Mouse (Mus musculus) CH12.LX (cell line): ENCODE data around the gene Hnrnpul1. TPM values are rescaled to one million over a fixed set of nuclear protein-coding genes. Genes with fewer than 3 reads are reported as not detected.

Source experiments
- DNase-seq: peaks from one replicate; pipeline ENCODE4 v3.0.0-alpha.2; 2013; ENCODE audit errors: extremely low read depth
- H3K27ac ChIP-seq: 2 replicates; pipeline ENCODE4 v1.5.1; 2012; ENCODE audit warnings: low read depth, mild to moderate bottlenecking, control low read depth, moderate library complexity; ENCODE audit not compliant: insufficient read depth
- H3K27me3 ChIP-seq: replicated peaks from 2 replicates; pipeline ENCODE3; 2012; ENCODE audit warnings: inconsistent platforms
- H3K36me3 ChIP-seq, 2 experiments: replicated peaks in 1 of 2; 2 replicates each; pipeline versions ENCODE3 to v1.6.1; 2012; ENCODE audit warnings: inconsistent platforms in 1 of 2, low read length in 1 of 2, mild to moderate bottlenecking in 1 of 2, mixed read lengths in 1 of 2, moderate library complexity in 1 of 2; ENCODE audit not compliant: control insufficient read depth in 1 of 2, insufficient read depth in 1 of 2
- H3K4me1 ChIP-seq, 2 experiments: 2 replicates each; pipeline ENCODE4 v1.6.1; 2012; ENCODE audit warnings: inconsistent platforms in 1 of 2, moderate library complexity in 1 of 2; ENCODE audit not compliant: insufficient read depth in 2 of 2, control insufficient read depth in 1 of 2
- H3K4me2 ChIP-seq: 2 replicates; pipeline ENCODE4 v1.6.1; 2012; ENCODE audit warnings: low read depth, mild to moderate bottlenecking, control low read depth; ENCODE audit not compliant: poor library complexity, insufficient read depth, severe bottlenecking
- H3K4me3 ChIP-seq, 3 experiments: fragments of 150-350 bp in 1 of 3; sonication (generic) in 1 of 3; replicated peaks in 1 of 3; 2 replicates each; pipeline versions ENCODE3 to v1.5.1; 2011 to 2012; ENCODE audit warnings: low read depth in 2 of 3, low read length in 2 of 3, mild to moderate bottlenecking in 2 of 3, moderate library complexity in 2 of 3, control low read depth in 1 of 3, improper control_type of control experiment in 1 of 3, inconsistent platforms in 1 of 3, mixed read lengths in 1 of 3; ENCODE audit not compliant: poor library complexity in 1 of 3
- H3K79me2 ChIP-seq: replicated peaks from 2 replicates; pipeline ENCODE4 v1.6.1; 2012; ENCODE audit warnings: mild to moderate bottlenecking, moderate library complexity; ENCODE audit not compliant: control insufficient read depth, poor library complexity, insufficient read depth, severe bottlenecking; ENCODE audit errors: extremely low read depth
- H3K9ac ChIP-seq: 2 replicates; pipeline ENCODE4 v1.6.1; 2012; ENCODE audit warnings: low read depth, mild to moderate bottlenecking, control low read depth, moderate library complexity; ENCODE audit not compliant: insufficient read depth
- H3K9me3 ChIP-seq: replicated peaks from 2 replicates; pipeline ENCODE3; 2012; ENCODE audit warnings: low read length, inconsistent platforms, mixed read lengths
- CTCF ChIP-seq, 2 experiments: IDR thresholded peaks in 1 of 2; conservative IDR thresholded peaks in 1 of 2; 2 replicates each; pipeline ENCODE4 v1.5.1; 2011 to 2012; ENCODE audit warnings: low read depth in 2 of 2, low read length in 2 of 2, improper control_type of control experiment in 1 of 2, inconsistent platforms in 1 of 2, mild to moderate bottlenecking in 1 of 2, moderate library complexity in 1 of 2
- ELF1 ChIP-seq: IDR thresholded peaks from 2 replicates; pipeline ENCODE4 v1.6.1; 2014; ENCODE audit warnings: low read depth, mild to moderate bottlenecking, inconsistent platforms, low read length, improper control_type of control experiment
- EP300 ChIP-seq: IDR thresholded peaks from 2 replicates; pipeline ENCODE4 v1.6.1; 2011; ENCODE audit warnings: low read length, improper control_type of control experiment
- HCFC1 ChIP-seq: IDR thresholded peaks from 2 replicates; pipeline ENCODE4 v1.6.1; 2012; ENCODE audit warnings: low read depth, mild to moderate bottlenecking, inconsistent platforms, low read length, improper control_type of control experiment
- KAT2A ChIP-seq: IDR thresholded peaks from 2 replicates; pipeline ENCODE4 v1.6.1; 2012; ENCODE audit warnings: low read length, improper control_type of control experiment, inconsistent platforms; ENCODE audit not compliant: insufficient replicate concordance
- MAX ChIP-seq: IDR thresholded peaks from 2 replicates; pipeline ENCODE4 v1.6.1; 2011; ENCODE audit warnings: low read length, improper control_type of control experiment
- MEF2A ChIP-seq: IDR thresholded peaks from 2 replicates; pipeline ENCODE4 v1.6.1; 2014; ENCODE audit warnings: low read depth, mild to moderate bottlenecking, inconsistent platforms, low read length, improper control_type of control experiment, borderline replicate concordance
- MYC ChIP-seq: IDR thresholded peaks from 2 replicates; pipeline ENCODE4 v1.6.1; 2011; ENCODE audit warnings: low read depth, mild to moderate bottlenecking, improper control_type of control experiment, low read length
- NELFE ChIP-seq: IDR thresholded peaks from 2 replicates; pipeline ENCODE4 v1.6.1; 2011; ENCODE audit warnings: low read depth, low read length, improper control_type of control experiment
- NRF1 ChIP-seq: IDR thresholded peaks from 2 replicates; pipeline ENCODE4 v1.6.1; 2014; ENCODE audit warnings: low read depth, mild to moderate bottlenecking, inconsistent platforms, low read length, improper control_type of control experiment, moderate library complexity
- PAX5 ChIP-seq: IDR thresholded peaks from 2 replicates; pipeline ENCODE4 v1.6.1; 2012; ENCODE audit warnings: low read length, inconsistent platforms, mixed read lengths
- POLR2A ChIP-seq: IDR thresholded peaks from 2 replicates; pipeline ENCODE4 v1.6.1; 2011; ENCODE audit warnings: low read depth, mild to moderate bottlenecking, improper control_type of control experiment, low read length
- SIN3A ChIP-seq: IDR thresholded peaks from 2 replicates; pipeline ENCODE4 v1.6.1; 2012; ENCODE audit warnings: low read length, improper control_type of control experiment, inconsistent platforms
- SMC3 ChIP-seq: IDR thresholded peaks from 2 replicates; pipeline ENCODE4 v1.6.1; 2011; ENCODE audit warnings: low read depth, low read length, improper control_type of control experiment
- TBP ChIP-seq: conservative IDR thresholded peaks from 2 replicates; pipeline ENCODE4 v1.6.1; 2011; ENCODE audit warnings: low read depth, low read length, improper control_type of control experiment
- USF2 ChIP-seq: conservative IDR thresholded peaks from 2 replicates; pipeline ENCODE4 v1.6.1; 2011; ENCODE audit warnings: low read depth, low read length, improper control_type of control experiment
- ZKSCAN1 ChIP-seq: IDR thresholded peaks from 2 replicates; pipeline ENCODE4 v1.6.1; 2012; ENCODE audit warnings: low read depth, inconsistent platforms, low read length, improper control_type of control experiment, borderline replicate concordance
- dilution Hi-C: fragments of 300-500 bp; cut with MboI; formaldehyde crosslinking; loops from 2 replicates; pipeline ENCODE4 v1.14.3; 2020; ENCODE audit warnings: low sequenced_read_pairs; ENCODE audit not compliant: extremely low pct_unique_long_range_greater_than_20kb, extremely low pct_ligation_motif_present
- in situ Hi-C: fragments of 300-500 bp; cut with MboI; formaldehyde crosslinking; loops from 3 replicates; pipeline ENCODE4 v1.14.3; 2019; ENCODE audit warnings: low sequenced_read_pairs, low pct_ligation_motif_present, low pct_unique_long_range_greater_than_20kb, mixed read lengths
- polyA plus RNA-seq: library from polyadenylated mRNA; unstranded; fragments of >175 nt; gene quantifications from 2 replicates; pipeline ENCODE4 v1.2.1, GENCODE M21; 2012; ENCODE audit warnings: low read depth; ENCODE audit not compliant: insufficient read length
- total RNA-seq, 2 experiments: library from RNA; depleted of rRNA; stranded (reverse); fragments of 300-350 nt in 1 of 2; fragments of >200 nt in 1 of 2; gene quantifications; 2 replicates each; pipeline ENCODE4 v1.2.3; 2012 to 2014

The Hnrnpul1 gene
- total and polyA plus RNA-seq, 3 experiments = 52.6 to 188 (median 72.2) TPM

DNA sequence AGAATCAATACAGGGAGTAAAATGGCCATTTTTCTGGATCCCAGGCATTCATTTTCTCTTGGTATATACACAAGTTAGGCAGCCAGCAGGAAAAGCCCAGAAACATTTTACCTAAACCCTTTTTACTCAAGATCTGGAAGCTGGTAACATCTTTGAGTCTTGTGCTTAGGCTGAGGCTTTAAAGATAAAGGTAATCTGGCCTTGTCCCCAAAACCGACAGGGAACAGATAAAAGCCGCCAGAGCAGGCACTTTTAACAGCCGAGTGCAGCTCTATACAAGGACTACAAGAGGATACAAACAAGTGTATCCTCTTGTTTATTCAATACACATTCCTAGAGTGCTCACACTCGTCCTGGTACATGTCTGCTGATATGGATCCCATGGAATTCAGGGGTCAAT lies 19.6 kb downstream of the Hnrnpul1 start:
- peaks cover 78 to 94% of the 10 kb centered on the region in 2 experiments for H3K36me3 ChIP-seq
- in situ Hi-C loops = no loop called here

DNA sequence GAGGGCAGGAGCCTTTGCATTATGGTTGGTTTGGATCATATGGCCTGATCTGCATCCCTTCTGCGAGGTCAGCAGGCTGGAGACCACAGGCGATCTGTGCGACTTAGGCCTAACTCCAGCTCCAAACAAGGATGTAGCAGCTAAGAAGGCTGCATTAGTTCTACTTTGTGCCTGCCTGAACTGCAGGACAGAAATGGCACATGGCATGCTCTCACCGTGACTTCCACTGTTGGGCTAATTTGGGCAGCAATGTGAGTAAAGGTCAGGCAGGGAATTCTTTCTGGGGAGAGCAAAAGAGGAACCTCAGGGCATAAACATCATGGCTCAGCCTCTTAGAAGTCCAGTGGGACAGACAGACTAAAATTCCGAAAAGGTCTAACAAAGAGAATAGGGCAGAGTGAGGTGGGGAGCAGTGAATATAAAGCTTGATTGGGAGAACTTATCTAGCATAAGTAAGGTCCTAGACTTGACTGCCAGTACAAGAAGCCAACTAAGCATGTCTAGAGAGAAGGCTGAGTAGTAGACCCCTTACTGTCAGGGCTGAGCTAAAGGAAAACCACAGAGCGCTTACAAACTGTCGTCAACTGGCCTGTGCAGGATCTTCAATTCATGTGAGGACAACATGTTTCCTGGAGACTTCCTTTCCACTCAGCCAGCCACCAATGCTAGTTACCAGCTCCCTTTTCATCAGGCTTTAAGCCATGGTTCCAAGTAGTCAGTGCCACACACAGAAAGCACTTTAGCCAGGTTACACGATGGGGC lies 23.1 kb downstream of the Hnrnpul1 start:
- Histone ChIP-seq H3K27ac (no peak overlapping the region), H3K4me3 (no peak overlapping the region), H3K79me2 (peaks cover 4% of the 10 kb centered on the region; the same call in 1 of the 2 replicates), H3K27me3 (no peaks in the 10 kb centered on the region), H3K36me3 (peaks cover 88 to 96% of the 10 kb centered on the region in 2 experiments), H3K9me3 (no peaks in the 10 kb centered on the region), H3K9ac (no peak overlapping the region), H3K4me2 (no peak overlapping the region), H3K4me1 (no peaks in the 10 kb centered on the region)
- in situ Hi-C loops (no loop called here), dilution Hi-C loops (no loop called here)
- no peak for DNase-seq
- TF ChIP-seq ELF1 (no peak), MAX (no peak), CTCF (conservative IDR thresholded peaks at IDR 0.05 in 1 of 2, IDR thresholded peaks at IDR 0.05 in 1 of 2; ENCODE audit: low read depth in 2 of 2, low read length in 2 of 2) (no peak), EP300 (no peak), NELFE (no peak), HCFC1 (no peak), KAT2A (no peak), SIN3A (no peak), USF2 (no peak), MEF2A (no peak), SMC3 (no peak), POLR2A (no peak)

More for the DNA sequence above, 19.6 kb downstream of the Hnrnpul1 start:
- dilution Hi-C loops = no loop called here
- no peak overlapping the region for H3K4me3 ChIP-seq
- no peak for TF ChIP-seq MAX
- no peak overlapping the region for H3K27ac ChIP-seq
- no peak overlapping the region for H3K9ac ChIP-seq
- no peaks in the 10 kb centered on the region for H3K4me1 ChIP-seq
- no peaks in the 10 kb centered on the region for H3K27me3 ChIP-seq
- no peak for DNase-seq
- no peaks in the 10 kb centered on the region for H3K9me3 ChIP-seq
- H3K4me2 ChIP-seq = no peak overlapping the region
- H3K79me2 ChIP-seq = peaks cover 11% of the 10 kb centered on the region

DNA sequence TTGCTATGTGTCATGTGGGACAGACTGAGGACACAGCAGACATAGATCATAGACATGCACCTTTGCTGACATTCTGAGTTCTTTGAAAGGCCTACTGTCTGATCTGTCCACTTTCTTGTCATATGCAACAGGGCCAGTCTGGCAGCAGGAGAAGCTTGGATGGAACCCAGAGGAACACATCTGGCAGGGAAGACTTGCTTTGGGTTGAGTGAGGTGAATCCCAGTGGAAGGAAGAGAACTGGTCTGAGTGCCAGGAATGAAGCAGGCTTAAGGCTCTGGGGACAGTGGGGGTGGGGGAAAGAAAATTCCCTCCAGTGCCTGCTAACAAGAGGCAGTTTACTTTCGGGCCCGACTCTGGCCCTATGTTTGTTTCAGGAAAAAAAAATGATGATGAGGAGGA lies 24.7 kb downstream of the Hnrnpul1 start:
- in situ Hi-C loops = no loop called here
- Histone ChIP-seq H3K36me3 (peaks cover 90 to 96% of the 10 kb centered on the region in 2 experiments), H3K27ac (no peak overlapping the region), H3K27me3 (no peaks in the 10 kb centered on the region), H3K9ac (no peak overlapping the region), H3K79me2 (peaks cover 2% of the 10 kb centered on the region; the same call in 1 of the 2 replicates), H3K4me1 (no peaks in the 10 kb centered on the region), H3K4me3 (no peak overlapping the region), H3K9me3 (no peaks in the 10 kb centered on the region), H3K4me2 (no peak overlapping the region)
- dilution Hi-C loops = no loop called here
- TF ChIP-seq PAX5 (no peak), HCFC1 (no peak), MYC (no peak), TBP (no peak), NELFE (no peak), POLR2A (no peak), NRF1 (no peak), ZKSCAN1 (no peak), SIN3A (no peak)
- DNase-seq = no peak
